Mouse (Mus musculus): ENCODE data around the gene Hs6st1.

Gene Hs6st1

DNA sequence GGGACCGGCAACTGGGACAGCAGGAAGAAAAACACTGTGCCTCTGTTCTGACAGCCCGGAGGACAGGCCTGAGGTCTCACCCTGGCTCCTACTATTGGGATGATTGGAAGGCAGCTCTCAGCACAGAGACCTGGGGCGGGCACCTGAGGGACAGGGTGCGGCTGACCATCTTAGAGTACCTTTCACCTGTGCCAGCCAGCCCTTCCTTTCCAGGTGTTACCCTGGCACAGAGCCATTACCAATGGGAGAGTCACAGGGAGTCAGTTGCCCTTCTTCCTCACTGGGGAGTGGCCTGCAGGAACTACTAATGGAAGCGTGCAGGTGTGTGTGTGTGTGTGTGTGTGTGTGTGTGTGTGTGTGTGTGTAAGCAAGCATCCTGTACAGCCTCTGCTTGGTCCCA, 15.4 kb downstream of the Hs6st1 start:
- no peak for DNase-seq (ENCODE audit: low read depth, low spot score)

DNA sequence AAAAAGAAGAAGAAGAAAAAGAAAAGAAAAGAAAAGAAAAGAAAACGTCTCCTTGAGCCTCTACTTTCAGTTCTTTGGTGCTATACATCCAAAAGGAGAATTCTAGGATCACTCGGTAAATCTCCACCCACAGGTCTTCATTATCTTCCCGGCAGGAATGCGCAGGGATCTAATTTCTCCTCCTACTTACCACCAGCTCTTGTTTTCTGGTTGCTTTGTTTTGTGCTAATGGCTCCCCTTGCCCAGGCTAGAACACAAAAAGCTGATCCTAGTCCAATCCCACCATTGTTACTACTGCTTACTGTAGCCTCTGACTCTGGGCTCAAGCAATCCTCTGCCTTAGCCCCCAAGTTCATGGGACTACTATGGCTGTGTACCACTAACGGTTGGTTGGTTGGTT, 16.9 kb downstream of the Hs6st1 start:
- no peak for DNase-seq (ENCODE audit: low read depth, low spot score)

DNA sequence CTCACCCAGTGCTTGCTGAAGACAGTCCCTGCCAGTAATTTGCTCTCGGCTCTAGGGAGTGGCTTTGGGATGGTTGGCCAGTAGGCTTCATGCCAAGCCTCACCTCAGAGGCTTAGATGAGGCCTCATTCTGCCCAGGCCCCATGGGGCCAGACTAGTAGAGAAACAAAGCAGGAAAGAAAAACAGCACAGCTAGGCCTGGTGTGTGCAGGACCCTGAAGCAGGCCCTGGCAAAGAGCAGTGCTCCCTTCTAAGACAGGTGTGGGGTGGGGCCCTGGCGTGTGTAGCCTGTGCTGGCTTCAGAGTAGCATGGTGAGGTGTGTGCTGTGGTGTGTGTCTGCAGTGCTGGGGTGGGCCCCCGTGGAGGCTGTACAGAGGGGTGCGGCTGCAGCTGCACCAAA, 20.2 kb downstream of the Hs6st1 start:
- no peak for DNase-seq (ENCODE audit: low read depth, low spot score)

DNA sequence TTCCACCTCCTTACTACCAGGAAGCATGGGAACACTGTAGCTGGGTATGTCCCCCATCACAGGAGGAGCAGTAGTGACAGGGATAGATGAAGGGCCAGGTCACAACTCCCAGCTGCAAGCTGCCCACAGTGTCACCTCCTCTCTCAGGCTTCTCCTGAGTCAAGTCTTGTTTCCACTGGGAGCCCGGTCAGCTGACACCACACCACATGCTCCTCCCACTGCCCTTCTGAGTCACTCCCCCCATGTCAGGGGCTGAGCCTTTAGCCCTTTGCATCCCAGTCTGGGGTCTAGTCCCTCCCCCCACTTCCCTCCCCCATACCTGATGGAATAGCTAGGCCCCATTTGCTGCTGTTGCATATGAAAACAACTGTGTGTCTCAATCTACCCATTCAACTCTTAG, 21.3 kb downstream of the Hs6st1 start:
- DNase-seq (ENCODE audit: low read depth, low spot score): no peak

DNA sequence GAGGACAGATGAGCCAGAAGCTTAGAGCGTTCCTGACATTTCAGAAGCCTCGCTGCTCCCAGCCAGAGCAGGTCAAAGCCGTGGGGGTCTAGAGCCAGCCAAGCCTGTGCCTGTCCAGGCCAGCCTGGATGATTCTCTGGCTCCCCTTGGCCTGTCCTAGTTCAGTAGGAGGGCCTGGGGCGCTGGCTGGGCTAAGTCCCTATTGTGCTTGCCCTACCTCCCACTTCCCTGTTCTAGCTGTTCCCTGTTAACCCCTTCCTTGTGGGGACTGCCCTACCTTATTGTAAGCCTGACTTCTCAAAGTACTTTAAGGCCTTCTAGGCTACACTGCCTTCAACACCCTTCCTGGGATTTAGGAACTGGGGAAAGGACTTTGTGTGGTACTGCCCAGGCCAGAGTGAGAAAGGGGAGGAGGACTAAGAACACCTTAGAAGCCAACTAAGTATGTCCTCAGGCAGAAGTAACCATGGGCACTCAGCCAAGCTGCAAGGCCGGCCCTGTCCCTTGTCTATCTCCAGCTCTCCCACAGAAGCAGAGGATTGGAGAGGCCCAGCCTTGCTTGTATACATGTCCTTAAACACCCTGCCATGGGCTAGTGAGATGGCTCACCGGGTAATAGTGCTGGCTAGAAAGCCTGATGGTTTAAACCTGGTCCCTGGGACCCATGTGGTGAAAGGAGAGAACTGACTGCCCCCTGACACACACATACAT, 22.0 kb downstream of the Hs6st1 start:
- DNase-seq (ENCODE audit: low read depth, low spot score): no peak

DNA sequence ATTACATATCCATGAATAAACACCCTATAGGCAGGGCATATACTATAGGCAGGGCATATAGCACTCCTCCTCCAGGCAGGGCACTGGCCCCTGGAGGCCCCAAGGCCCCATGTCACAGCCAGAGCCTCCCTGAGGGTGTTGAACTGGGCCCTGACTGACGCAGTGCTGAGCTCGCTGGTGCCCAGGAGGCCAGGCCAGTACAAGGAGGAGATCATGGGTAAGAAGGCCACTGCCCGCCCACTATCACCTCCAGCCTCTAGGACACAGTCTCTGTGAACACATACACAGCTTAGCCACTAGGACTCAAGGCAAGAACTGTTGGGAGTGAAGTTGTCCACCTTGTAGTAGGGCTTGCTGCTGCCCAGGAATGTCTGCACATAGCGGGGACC, 22.5 kb downstream of the Hs6st1 start:
- no peak for DNase-seq (ENCODE audit: low read depth, low spot score)

DNA sequence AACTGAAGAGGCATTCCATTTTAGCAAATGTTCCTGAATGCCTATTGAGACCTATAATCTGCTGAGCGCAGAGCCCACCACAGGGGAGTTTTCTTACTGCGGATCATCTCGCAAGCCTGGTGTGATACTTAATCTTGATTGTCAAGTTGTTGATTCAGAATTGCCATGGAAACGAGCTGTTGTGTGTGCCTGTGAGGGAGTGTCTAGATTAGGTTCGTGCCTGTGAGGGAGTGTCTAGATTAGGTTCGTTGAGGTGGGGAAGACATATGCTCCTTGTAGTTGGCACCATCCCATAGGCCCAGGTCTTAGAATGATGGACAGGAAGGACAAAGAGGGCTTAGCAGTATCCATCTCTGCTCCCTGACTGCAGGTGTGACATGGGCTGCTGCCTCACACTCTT, 23.0 kb downstream of the Hs6st1 start:
- no peak for DNase-seq (ENCODE audit: low read depth, low spot score)

DNA sequence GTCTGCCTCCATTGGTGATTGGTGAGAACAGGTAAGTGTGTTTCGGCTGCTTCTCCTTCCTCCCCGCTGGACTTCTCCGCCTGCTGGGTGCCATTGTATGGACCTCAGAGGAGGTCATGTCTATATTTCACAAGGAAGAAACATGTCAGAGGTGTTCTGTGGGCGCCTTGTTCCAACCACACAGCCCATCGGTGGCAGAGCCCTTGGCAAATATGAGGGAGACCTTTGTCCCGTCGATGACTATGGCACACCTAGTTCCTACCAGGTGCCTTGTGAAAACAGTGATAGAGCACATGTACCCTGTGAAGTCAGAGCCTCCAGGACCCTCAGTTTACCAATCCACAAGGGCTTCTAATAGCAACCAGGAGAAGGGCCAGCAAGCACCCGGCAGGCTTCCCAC, 25.5 kb downstream of the Hs6st1 start:
- DNase-seq (ENCODE audit: low read depth, low spot score): no peak

DNA sequence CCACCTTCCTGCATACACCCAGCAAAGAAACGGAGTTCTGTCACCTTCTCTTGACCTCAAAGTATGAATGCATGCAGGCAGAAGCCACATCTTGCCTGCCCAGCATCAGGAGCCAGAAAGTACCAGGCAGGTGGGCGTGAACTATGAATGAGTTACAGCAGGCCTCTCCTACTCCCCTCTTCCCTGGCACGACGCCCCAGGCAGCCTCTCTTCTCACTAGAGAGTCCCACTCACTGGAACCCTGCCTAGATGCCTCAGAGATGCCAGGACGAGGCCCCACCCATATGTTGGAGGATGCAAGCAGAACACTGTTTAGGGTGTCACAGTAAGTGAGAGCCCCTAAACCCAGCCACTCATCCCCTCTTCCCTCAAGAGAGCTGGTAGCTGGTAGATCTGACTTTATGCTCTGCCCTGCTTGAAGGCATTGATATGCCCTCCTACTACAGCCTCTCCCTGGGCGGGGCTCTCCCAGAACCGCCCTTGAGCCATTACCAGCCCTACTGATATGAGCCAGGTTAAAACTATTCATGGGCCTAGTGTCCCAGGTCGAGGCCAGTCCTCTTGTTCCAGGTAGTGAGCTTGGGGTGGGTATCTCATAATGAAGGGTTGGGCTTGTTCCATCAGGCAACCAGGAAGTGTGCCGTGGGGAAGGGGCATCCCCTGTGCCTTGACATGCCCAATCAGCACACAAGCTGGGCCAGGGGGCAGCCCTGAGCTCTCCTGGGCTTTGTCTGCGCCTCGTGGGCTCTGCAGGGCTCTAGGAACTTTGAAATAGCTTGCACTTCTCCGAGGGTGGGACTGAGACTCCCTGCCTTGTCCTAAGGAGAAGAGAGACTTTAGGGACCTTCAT, 27.4 kb downstream of the Hs6st1 start:
- DNase-seq (ENCODE audit: low read depth, low spot score): peak; percentile 26

DNA sequence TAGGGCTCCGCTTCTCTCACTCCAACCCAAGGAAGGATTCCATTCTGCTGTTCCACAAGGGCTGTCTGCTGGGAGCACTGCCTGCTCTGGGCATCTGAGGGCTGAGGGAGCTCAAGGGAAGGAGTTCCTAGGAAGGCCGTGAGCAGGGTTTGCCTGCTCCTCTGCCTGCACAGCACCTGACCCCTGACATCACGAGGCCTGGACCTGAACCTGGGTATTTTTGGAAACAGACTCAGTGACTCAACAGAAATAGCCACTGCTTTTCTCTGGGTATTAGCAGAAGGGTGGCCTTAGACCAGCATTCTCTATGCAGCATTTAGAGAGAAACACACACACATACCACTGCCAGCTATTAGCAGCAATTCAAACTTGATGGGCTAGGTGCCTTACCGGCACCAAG, 30.2 kb downstream of the Hs6st1 start:
- DNase-seq (ENCODE audit: low read depth, low spot score): no peak

DNA sequence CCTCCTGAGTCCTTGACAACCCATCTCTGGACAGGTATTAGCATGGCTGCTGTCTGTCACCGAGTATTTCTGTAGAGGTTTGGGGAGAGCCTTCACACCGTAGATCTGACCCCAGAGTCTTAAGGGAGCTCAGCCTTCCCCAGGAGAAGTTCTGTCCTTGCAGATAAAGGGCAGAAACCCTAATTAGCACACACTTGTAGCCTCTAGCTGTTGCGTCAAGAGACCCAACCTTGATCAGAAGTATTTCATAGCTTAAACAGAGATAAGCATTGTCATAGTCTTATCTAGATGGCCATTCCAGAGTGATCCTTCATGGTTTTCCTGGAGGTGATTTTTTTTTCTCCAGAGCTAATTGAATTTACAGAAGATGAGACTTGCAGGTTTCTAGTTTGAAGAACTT, 32.2 kb downstream of the Hs6st1 start:
- no peak for DNase-seq (ENCODE audit: low read depth, low spot score)

DNA sequence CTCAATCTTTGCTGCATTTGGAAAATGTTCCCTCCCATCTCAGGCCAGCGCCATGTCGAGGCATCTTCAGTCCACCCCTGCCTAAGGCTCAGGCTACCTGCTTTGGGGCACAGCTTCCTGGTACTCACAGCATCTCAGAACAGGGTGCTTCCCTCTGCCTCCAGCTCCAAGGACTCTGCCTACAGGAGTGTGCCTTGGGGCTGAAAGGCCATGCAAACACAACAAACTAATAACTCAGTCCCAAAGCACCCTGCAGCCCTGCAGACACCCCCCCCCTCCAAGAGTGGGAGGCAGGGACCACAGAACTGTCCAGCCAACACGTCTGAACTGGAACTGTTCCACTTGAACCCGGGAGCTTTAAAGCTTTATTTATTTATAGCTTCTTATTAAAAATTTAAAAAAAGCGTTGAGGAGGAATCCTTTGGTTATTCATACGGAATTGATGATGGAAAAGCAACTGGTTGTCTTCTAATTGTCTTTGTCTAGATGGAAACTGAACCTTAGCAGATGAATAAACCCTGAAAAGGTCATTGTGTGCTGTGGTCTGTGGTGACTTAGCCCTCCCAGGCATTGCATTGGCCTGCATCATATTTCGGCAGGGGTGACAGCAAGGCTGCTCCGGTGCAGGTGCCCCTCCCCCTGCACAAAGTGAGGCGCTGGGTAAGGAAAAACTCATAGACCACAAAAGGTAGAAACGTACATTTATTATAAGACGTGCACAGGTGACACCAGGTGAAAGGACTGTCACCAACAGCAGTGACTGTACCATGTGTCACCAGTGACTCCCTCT, 37.9 kb downstream of the Hs6st1 start:
- no peak for DNase-seq (ENCODE audit: low read depth, low spot score)

DNA sequence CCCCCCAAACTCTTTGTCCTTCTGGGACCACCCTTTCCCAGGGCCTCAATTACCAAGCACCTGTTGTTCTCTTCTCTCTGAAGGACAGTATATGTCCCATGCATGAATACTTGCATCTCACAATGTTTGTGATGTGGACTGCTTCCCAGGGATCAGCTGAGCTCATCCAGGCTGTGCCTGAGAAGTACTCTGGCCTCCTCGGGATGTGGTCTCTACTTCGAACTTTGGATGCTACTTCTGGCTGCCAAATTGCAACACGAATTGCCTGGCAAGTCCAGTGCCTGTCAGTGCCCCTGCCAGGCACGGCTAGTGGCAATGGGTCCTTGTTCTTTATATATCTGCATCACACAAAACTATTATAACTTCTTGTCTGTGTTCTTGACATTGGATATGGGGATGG, 41.8 kb downstream of the Hs6st1 start:
- DNase-seq (ENCODE audit: low read depth, low spot score): no peak

DNA sequence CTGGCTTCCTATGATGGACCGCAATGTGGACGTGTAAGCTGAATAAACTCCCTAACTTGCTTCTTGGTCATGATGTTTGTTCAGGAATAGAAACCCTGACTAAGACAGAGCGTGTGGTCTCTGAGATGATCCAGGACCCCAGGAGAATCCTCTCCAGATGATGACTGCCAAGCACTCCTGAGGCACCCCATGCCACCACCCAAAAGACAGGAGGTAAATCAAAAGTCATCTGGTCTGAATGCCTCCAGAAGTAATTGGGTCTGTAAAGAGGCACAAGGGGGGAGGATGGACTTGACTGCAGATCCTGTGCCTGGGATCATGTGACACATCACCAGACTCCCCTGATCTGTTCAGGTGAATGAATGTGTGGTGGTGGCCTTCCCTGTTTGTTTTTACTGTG, 44.5 kb downstream of the Hs6st1 start:
- no peak for DNase-seq (ENCODE audit: low read depth, low spot score)

DNA sequence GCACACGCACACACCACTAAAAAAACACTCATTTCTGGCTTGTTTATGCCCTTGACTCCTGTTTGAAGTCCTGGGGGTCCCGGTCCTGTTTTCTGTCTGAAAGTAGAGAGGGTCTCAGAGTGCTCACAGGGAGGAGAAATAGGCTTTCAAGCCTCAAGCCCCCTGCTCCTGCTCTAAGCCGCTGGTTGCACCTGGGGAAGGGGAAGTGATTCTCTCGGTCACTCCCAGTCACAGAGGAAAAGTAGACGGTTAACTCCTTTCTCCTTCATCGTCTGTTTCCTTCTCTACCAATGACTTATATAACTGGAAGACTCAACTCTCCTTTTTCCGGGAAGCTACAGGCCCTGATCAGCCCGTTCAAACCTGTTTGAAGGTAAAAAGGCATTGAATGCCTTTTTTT, 45.5 kb downstream of the Hs6st1 start:
- DNase-seq (ENCODE audit: low read depth, low spot score): no peak

DNA sequence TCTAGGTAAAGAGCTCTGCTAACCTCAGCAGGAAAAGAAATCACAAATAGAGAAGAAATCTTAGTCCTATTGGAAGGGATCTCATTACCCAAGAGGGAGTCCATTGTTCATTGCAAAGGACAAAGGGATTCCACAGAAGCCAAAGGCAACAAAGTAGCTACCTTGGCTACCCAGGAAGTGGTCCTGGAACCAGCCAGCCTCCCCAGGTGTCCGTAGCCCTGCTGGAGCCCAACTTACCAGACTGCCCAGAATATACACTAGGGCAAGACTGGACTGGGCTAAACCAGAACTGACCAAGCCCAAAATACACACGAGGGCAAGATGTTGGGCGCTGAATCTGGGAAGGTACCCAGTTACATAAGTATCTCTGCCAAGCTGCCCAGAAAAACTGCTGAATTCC, 46.6 kb downstream of the Hs6st1 start:
- no peak for DNase-seq (ENCODE audit: low read depth, low spot score)

DNA sequence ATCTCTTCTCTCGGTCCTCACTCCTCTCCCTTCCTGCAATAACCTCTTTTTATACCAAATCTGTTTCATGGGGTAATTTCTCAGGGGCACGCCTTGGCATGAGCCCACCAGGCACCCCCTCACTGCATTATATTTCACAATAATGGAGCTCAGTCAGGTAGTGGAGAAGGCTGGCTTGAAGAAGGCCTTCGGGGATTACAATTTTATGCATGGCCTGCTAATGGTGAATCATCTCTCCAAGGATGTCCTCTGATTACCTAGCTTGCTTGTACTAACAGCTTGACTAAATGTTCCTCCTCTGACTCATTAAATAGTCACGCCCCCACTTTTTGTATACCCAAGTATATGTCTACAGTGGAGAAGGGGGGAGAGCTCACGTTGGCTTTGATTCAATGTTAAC, 48.3 kb downstream of the Hs6st1 start:
- no peak for DNase-seq (ENCODE audit: low read depth, low spot score)

DNA sequence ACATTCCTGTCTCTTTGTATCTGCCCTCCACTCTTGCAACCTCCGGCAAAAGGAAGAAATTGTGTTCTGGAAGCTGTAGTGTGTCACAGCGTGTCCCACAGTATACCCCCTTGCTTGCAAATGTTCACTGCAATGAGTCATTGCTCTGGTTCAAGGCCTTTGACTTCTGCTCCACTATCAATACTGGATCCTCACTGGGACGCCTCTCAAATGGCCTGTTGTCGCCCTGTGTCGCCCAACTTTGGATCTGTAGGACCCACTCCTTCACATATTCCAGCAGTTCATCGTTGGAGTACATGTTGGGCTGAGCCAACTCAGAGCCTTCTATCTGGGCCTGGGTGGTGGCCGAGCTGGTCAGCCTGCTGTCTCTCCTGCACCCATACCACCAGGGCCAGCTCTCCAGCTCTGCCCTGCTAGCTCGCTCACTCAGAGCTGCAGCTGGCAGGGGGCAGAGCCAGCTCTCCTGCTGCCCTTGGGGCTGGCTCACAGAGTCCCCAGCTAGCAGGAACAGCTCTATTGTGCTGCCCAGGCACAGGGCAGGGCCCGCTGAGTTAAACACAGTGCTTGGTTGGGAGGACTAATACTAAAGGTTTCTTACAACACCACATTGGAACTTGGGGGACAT, 50.0 kb downstream of the Hs6st1 start:
- no peak for DNase-seq (ENCODE audit: low read depth, low spot score)

DNA sequence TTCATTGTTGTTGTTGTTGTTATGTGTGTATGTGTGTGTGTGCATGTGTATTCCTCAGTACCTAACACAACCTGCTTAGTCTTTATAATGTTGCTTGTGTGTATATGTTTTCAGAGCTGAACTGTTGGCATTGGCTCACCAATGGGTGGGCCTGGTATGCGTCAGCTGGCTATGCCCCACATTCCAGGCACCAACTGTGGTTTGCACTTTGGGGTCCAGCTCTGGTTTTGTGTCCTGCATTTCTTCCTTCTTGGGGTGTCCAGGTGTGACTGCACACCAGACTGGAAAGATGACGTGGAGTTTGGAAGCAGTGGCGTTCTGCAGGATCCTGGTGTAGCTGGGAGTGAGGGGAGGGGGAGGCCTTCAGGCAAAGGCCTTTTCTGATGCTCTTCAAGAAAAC, 50.8 kb downstream of the Hs6st1 start:
- no peak for DNase-seq (ENCODE audit: low read depth, low spot score)

DNA sequence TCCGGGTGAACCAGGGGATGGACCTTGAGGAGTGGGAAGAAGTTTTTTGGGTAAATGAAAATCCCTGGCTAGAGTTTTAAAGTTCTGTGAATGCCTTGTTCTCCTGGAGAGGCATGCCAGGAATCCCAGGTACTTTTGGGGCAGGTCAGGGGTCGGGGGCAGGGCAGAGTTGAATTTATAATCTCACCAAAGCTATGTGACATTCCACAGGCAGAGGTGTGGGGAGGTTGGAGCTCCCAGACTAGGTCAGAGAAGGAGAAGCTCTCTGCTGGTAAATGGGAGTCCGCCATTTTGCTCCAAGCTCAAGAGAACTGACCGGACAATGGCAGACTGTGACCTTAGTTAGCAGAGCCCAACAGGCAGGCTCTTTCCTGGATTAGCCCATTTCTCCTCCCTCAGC, 51.2 kb downstream of the Hs6st1 start:
- no peak for DNase-seq (ENCODE audit: low read depth, low spot score)

DNA sequence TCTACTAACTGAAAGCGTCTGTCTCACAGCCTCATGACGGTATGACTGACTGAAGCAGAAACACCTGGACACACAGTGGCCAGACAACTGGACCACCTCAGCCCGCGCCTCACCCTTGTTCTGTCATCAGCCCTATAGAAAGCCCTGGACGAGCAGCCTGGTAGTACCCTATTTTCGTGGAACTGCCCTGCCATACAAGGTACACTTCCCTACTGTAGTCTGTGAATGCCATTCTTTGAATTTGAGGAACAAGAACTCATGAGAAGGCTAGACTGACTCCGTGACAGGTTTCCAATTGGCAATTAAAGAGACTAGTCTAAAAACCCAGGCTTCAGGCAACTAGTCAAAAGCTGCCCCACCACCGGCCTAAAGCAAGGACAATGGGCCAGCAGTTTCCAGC, 53.0 kb downstream of the Hs6st1 start:
- no peak for DNase-seq (ENCODE audit: low read depth, low spot score)

DNA sequence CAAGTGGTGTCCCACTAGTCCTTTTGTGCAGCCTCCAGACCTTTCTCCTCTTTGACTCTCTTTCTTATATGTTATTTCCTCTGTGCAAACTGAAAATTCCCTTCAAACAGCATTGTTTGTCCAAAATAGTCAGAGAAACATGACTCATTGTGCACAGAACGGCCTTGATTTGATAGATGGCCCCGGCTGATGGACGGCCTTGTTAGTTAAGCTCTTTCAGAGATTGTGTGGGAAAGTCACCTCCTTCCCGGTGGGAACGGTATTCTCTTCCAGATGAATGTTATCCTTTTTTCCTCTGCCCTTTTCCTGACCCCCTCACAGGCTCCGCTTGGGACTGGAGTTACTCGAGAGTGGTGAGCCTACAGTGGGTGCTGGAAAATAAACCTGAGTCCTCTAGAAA, 56.9 kb downstream of the Hs6st1 start:
- DNase-seq (ENCODE audit: low read depth, low spot score): no peak

Measured in brain, embryonic 18.5 days (tissue).